Mouse (Mus musculus) kidney, adult 10 weeks (tissue): ENCODE data around the gene Olfr492. TPM values are rescaled to one million over a fixed set of nuclear protein-coding genes. Genes with fewer than 3 reads are reported as not detected.

Experiments
- polyA plus RNA-seq: library from polyadenylated mRNA; stranded (reverse); fragments of 350-450 nt; fragmentation: Illumina TruSeq; extraction: RNeasy Lipid Tissue Mini Kit (QIAGEN cat#74804); gene quantifications from one replicate; pipeline ENCODE4 v1.2.3, GENCODE M21; 2014; ENCODE audit warnings: low read depth, low replicate concordance

Gene Olfr492
- not detected for polyA plus RNA-seq

GRCm38 (mm10) chr7:108323574-108323973, at the start of gene Olfr492:
TSS of gene Olfr492 (minus strand) at chr7:108323674.

GRCm38 (mm10) chr7:108365035-108365434, 41.6 kb upstream of the Olfr492 start, which contains the start of gene Olfr494:
TSS of gene Olfr494 (plus strand) at chr7:108365335.

DNA sequence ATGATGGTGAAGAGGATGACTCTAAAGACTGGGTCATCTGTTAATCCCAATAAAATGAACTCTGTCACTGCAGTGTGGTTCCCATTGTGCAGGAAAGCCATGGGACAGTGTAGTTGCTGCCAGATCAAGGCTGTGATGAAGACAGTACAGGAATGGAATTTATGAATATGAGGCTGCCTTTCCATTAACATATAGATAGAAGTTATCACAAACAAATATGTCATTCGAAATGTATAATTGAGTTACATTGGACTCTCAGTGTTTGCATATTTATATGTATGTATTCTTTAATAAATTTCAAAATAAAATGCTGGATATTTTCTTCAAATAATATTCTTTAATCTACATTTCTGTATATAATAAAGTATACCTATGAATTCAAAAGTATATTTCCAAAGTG, 23.4 kb upstream of the Olfr492 start, which contains the start of gene Olfr493:
TSS of gene Olfr493 (minus strand) at position 101 of the 400 bp plus-strand sequence.

DNA sequence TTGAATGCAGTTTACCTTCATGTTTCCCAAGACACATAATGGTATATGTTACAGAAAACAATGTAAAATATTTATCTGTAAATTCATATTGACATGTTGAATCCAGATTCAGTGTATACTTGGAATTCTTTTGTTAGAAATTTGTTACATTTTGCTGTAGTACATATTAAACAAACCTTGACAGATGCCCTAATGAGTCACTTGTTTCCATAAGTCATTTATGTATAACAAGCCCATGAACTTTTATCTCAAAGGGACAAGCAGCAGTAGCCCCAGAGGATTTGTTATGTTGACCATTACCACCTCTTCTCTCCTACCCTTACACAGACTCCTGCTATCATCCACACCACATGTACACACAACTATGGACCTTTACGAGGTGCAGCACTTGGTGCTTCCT, 10.3 kb downstream of the Olfr492 start, which contains the start of gene Olfr491:
TSS of gene Olfr491 (plus strand) at position 301 of the 400 bp plus-strand sequence.

DNA sequence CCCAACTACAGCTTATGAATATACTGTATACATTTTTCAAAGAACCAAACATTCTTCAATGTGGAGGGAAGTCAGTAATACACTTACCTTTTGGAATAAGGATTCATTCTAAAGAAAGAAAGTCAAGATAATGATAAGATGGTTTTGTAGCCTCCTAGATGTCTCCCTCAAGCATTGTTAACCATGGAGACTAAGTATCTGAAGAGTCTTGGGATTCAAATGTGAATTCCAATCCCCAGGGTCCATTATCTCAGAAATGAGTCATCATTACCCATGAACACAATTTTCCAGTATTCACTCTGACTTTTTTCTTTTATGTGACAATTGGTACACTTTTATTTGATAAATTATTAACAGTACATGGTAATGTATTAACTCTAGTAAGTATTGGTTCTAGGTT, 34.6 kb downstream of the Olfr492 start, which contains the start of gene Olfr490:
TSS of gene Olfr490 (minus strand) at position 101 of the 400 bp plus-strand sequence.

Other genes starting within 250 kb of the Olfr492 start
- not detected for gene Olfr481, start 243.8 kb downstream of the Olfr492 start, polyA plus RNA-seq
- gene Olfr482, start 226.1 kb downstream of the Olfr492 start, polyA plus RNA-seq = not detected
- not detected for gene Olfr483, start 222.8 kb downstream of the Olfr492 start, polyA plus RNA-seq
- gene Olfr484, start 196.2 kb downstream of the Olfr492 start, polyA plus RNA-seq = not detected
- gene Olfr485, start 163.8 kb downstream of the Olfr492 start, polyA plus RNA-seq = not detected
- gene Olfr486, start 150.9 kb downstream of the Olfr492 start, polyA plus RNA-seq = not detected
- not detected for gene Olfr487, start 109.0 kb downstream of the Olfr492 start, polyA plus RNA-seq
- not detected for gene Olfr488, start 65.3 kb downstream of the Olfr492 start, polyA plus RNA-seq
- not detected for gene Olfr490, start 34.7 kb downstream of the Olfr492 start, polyA plus RNA-seq
- not detected for gene Olfr491, start 10.2 kb downstream of the Olfr492 start, polyA plus RNA-seq
- not detected for gene Olfr493, start 23.3 kb upstream of the Olfr492 start, polyA plus RNA-seq
- gene Olfr494, start 41.7 kb upstream of the Olfr492 start, polyA plus RNA-seq = not detected
- not detected for gene Olfr495, start 69.5 kb upstream of the Olfr492 start, polyA plus RNA-seq
- not detected for gene Olfr497, start 96.7 kb upstream of the Olfr492 start, polyA plus RNA-seq
- gene Olfr498, start 141.7 kb upstream of the Olfr492 start, polyA plus RNA-seq = not detected
- gene Olfr502, start 201.4 kb upstream of the Olfr492 start, polyA plus RNA-seq = not detected
- gene Olfr503, start 220.9 kb upstream of the Olfr492 start, polyA plus RNA-seq = not detected
- not detected for gene Olfr504, start 242.1 kb upstream of the Olfr492 start, polyA plus RNA-seq